Mouse (Mus musculus) lung, postnatal 0 days (tissue): ENCODE measurements around the gene Wipi1. TPM values are rescaled to one million over a fixed set of nuclear protein-coding genes. Genes with fewer than 3 reads are reported as not detected.

Experiments
- ATAC-seq: fragments of 200-750 bp; cut with Nextera tagmentation; 2 replicates; pipeline ENCODE4 v1.8.0; 2017; ENCODE audit warnings: moderate library complexity
- DNase-seq: peaks from one replicate; pipeline ENCODE4 v3.0.0-alpha.2; 2016; ENCODE audit warnings: low spot score
- H3K27ac ChIP-seq: fragments of 300-500 bp; sonication (generic); 2 replicates; pipeline ENCODE4 v1.5.1; 2014; ENCODE audit warnings: antibody characterized with exemption, mild to moderate bottlenecking, low read length, mixed read lengths
- H3K27me3 ChIP-seq: fragments of 300-500 bp; sonication (generic); replicated peaks from 2 replicates; pipeline ENCODE4 v1.6.1; 2014; ENCODE audit warnings: low read length, mixed read lengths; ENCODE audit not compliant: insufficient read depth
- H3K36me3 ChIP-seq: fragments of 300-500 bp; sonication (generic); 2 replicates; pipeline ENCODE4 v1.6.1; 2014; ENCODE audit warnings: low read length, mixed read lengths; ENCODE audit not compliant: insufficient read depth
- H3K4me1 ChIP-seq: fragments of 300-500 bp; sonication (generic); 2 replicates; pipeline ENCODE4 v1.6.1; 2014; ENCODE audit warnings: antibody characterized with exemption, low read depth, low read length, mixed read lengths; ENCODE audit not compliant: insufficient read depth
- H3K4me2 ChIP-seq: fragments of 300-500 bp; sonication (generic); replicated peaks from 2 replicates; pipeline ENCODE4 v1.6.1; 2014; ENCODE audit warnings: low read depth, mild to moderate bottlenecking, low read length, moderate library complexity, mixed read lengths
- H3K4me3 ChIP-seq: fragments of 300-500 bp; sonication (generic); 2 replicates; pipeline ENCODE4 v1.5.1; 2014; ENCODE audit warnings: low read depth, low read length
- H3K9ac ChIP-seq: fragments of 300-500 bp; sonication (generic); replicated peaks from 2 replicates; pipeline ENCODE4 v1.6.1; 2014; ENCODE audit warnings: low read depth, mild to moderate bottlenecking
- H3K9me3 ChIP-seq: fragments of 300-500 bp; sonication (generic); 2 replicates; pipeline ENCODE4 v1.6.1; 2016; ENCODE audit warnings: low read length, mixed read lengths
- CTCF ChIP-seq: IDR thresholded peaks from 2 replicates; pipeline ENCODE4 v1.5.1; 2016; ENCODE audit warnings: antibody characterized with exemption, mild to moderate bottlenecking
- EP300 ChIP-seq: IDR thresholded peaks from 2 replicates; pipeline ENCODE4 v1.6.1; 2016; ENCODE audit warnings: antibody characterized with exemption, mild to moderate bottlenecking, control low read depth
- WGBS: fragments of 180-500 bp; shearing (Covaris S2); extraction: QIAGEN DNeasy Blood & Tissue Kit; methylation state at CpG from one replicate; pipeline ENCODE4 v1.1.7; 2014; 5-methylcytosine and 5-hydroxymethylcytosine counted together
- polyA plus RNA-seq: library from polyadenylated mRNA; unstranded; fragments of >200 nt; fragmentation: Nextera tagmentation; extraction: Ambion mirVana; gene quantifications from 2 replicates; pipeline ENCODE4 v1.2.1, GENCODE M21; 2015

The Wipi1 gene
- polyA plus RNA-seq, 1 experiment from 2014 or later, result 65.1 TPM

DNA sequence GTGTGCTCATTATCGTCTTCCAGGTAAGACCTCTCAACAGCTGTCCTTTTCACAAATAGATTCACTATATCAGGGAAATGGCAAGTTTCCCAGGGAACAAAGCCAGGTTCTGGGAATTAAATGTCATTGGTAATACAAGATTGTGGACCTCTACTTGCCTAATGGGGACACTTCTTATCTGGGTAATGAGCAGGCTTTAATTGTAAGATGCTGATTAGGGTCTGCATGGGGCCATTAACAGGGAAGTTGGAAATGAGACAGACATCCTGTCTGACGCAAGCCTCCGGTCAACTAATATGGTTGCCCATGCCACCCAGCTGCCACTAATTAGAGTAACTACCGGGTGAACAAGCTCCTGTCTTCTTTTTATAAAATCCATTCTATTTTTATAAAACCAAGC lies 4.6 kb upstream of the Wipi1 start:
- no peak overlapping the region for H3K4me2 ChIP-seq
- H3K36me3 ChIP-seq, result no peaks in the 10 kb centered on the region
- WGBS, result 53% methylated on average over 4 of the region's 4 CpGs
- H3K9me3 ChIP-seq, result no peaks in the 10 kb centered on the region
- no peaks in the 10 kb centered on the region for H3K4me1 ChIP-seq
- DNase-seq, result no peak
- H3K9ac ChIP-seq, result no peak overlapping the region
- no peak overlapping the region for H3K4me3 ChIP-seq
- no peaks in the 10 kb centered on the region for H3K27me3 ChIP-seq
- no peak for ATAC-seq
- no peak for TF ChIP-seq EP300
- TF ChIP-seq CTCF, result no peak
- H3K27ac ChIP-seq, result peak overlapping the region; percentile 35; the same call in 1 of the 2 replicates

DNA sequence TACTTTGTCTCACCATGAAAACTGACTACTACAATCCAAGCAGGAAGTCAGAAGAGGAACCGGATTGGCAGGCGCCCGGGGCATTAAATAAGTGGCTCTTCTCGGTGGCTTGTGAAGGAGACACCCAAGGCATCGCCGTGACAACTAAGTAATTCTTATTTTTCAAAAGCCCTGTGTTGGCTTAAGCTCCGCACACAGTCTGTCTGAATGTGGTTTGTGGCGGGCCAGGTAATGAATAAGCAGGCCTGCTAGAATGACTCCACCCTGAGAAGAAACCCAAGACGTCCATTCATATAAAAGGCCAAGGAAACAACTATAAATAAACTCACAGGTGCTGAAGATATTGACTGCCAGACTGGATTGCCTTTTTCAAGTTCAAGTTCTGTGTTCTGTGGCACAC lies 3.5 kb upstream of the Wipi1 start:
- no peak overlapping the region for H3K27ac ChIP-seq
- 39% methylated on average over 9 of the region's 9 CpGs for WGBS

DNA sequence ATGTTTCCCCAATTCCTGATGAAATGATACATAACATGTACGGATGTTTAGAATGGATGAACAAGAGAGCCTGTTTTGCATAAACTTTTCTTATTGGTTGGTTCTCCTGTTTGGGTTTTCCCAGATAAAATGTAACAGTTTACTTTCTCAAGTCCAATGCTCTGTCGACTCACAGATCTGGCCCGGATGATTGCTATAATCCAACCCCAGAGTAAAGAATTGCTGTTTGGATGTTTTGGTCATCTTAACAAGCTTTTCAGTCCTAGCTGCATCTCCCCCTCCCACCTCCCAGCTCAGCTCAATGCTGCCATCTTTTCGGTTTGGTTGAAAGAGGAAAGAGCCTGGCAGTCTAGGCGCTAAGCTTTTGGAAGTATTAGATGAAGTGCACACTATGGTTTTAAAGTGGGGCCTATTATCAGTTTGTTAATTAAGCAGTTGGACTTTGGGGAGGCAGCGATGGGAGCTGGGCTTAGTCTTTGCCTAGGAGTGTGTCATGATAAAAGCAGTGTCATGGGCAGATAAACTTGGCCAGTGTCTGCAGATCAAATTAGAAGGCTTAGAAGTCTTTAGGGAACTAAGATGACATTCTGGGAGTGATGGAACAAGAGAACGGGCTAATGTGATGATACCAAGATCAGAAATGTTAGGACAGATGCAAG lies 1.2 kb upstream of the Wipi1 start:
- H3K27ac ChIP-seq, result no peak overlapping the region
- no peak for DNase-seq
- H3K27me3 ChIP-seq, result no peaks in the 10 kb centered on the region
- H3K4me1 ChIP-seq, result peaks cover 12% of the 10 kb centered on the region; the same call in 1 of the 2 replicates
- H3K9me3 ChIP-seq, result no peaks in the 10 kb centered on the region
- WGBS, result 59% methylated on average over 7 of the region's 7 CpGs
- H3K4me3 ChIP-seq, result no peak overlapping the region
- H3K36me3 ChIP-seq, result no peaks in the 10 kb centered on the region
- no peak overlapping the region for H3K4me2 ChIP-seq
- TF ChIP-seq EP300 (no peak), CTCF (no peak)
- no peak for ATAC-seq
- H3K9ac ChIP-seq, result no peak overlapping the region

More for the DNA sequence above, 3.5 kb upstream of the Wipi1 start:
- no peaks in the 10 kb centered on the region for H3K27me3 ChIP-seq
- no peak overlapping the region for H3K4me3 ChIP-seq
- DNase-seq, result peak; percentile 25
- H3K4me1 ChIP-seq, result peaks cover 3% of the 10 kb centered on the region; the same call in 1 of the 2 replicates
- no peak for TF ChIP-seq EP300
- no peak for TF ChIP-seq CTCF
- no peak overlapping the region for H3K4me2 ChIP-seq
- H3K36me3 ChIP-seq, result no peaks in the 10 kb centered on the region
- no peaks in the 10 kb centered on the region for H3K9me3 ChIP-seq
- ATAC-seq, result no peak
- no peak overlapping the region for H3K9ac ChIP-seq

DNA sequence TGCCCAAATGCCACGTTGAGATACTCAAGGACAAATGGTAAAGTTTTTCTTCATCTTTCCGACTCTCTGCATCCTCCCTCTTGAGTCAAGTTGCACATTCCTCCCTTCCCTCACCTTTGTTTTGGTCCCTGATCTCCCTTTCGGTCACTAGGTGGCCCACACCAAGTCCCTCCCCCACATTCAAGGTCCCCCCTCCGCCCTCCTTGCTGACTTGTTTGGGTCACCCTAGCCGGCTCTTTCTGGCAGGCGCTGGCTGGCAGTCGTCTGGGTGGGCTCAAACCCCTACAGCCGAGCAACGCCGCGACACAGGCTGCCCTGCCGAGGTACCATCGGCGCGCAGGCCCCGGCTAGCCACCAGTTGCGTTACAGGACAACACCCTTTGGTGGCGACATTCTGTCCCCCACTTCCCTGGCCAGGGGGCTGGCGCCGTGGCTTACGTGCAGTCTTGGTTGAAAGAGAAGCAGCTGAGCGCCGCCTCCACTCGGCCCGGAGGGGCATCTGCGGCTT lies 918 bp downstream of the Wipi1 start:
- H3K4me3 ChIP-seq, result peak overlapping the region; percentile 73
- peak; percentile 20 for ATAC-seq
- peak; percentile 71 for DNase-seq

DNA sequence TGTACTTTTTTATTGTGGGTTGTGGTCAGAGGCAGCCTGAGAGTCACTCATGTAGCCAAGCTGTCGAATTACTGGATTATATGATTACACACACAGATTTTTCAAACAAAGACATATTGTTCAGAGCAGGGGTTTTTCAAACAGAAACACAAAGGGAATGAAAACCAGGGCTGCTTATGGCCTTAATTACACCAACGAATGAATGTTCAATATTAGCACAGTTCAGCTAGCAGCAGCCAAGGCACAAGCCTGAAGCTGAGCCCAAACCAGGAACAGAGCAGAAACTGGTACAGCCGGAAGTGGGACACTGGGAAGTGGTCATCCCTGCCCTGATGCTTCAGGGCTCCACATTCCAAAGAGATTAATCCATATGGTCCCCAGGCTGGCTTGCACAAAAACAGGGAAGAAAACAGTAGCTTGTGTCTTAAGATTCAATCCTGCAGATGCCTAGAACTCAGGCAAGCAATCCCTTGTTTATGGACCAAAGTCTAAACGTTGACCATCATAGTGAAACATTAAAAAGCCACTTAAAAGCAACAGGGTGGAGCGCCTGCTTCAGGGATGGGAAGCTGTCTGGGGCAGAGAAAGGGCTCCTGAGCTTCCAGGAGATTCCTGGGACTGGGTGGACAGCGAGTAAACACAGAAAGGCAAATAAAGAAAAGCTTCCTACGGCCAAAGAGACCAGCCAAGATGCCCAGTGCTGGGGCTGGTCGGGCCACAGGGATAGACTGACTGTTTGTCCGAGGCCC lies 1.5 kb downstream of the Wipi1 start:
- Histone ChIP-seq H3K36me3 (0 out of 2 replicates have a peak, but pooled peaks cover 3% of the 10 kb centered on the region), H3K9ac (peak overlapping the region; percentile 92), H3K27me3 (no peaks in the 10 kb centered on the region), H3K4me1 (peaks cover 12% of the 10 kb centered on the region; the same call in 1 of the 2 replicates), H3K4me2 (peak overlapping the region; percentile 76), H3K9me3 (no peaks in the 10 kb centered on the region), H3K27ac (peak overlapping the region; percentile 94), H3K4me3 (peak overlapping the region; percentile 73)
- DNase-seq (peak; percentile 22), ATAC-seq (no peak)
- 15% methylated on average over 9 of the region's 9 CpGs for WGBS
- no peak for TF ChIP-seq CTCF
- no peak for TF ChIP-seq EP300

More for the DNA sequence above, 918 bp downstream of the Wipi1 start:
- TF ChIP-seq CTCF (peak; percentile 45; the same call in 1 of the 2 replicates), EP300 (no peak)
- Histone ChIP-seq H3K4me2 (peak overlapping the region; percentile 76), H3K27ac (peak overlapping the region; percentile 94), H3K9ac (peak overlapping the region; percentile 92), H3K27me3 (no peaks in the 10 kb centered on the region), H3K4me1 (peaks cover 12% of the 10 kb centered on the region; the same call in 1 of the 2 replicates), H3K36me3 (no peaks in the 10 kb centered on the region), H3K9me3 (no peaks in the 10 kb centered on the region)
- 2% methylated on average over 26 of the region's 26 CpGs for WGBS

DNA sequence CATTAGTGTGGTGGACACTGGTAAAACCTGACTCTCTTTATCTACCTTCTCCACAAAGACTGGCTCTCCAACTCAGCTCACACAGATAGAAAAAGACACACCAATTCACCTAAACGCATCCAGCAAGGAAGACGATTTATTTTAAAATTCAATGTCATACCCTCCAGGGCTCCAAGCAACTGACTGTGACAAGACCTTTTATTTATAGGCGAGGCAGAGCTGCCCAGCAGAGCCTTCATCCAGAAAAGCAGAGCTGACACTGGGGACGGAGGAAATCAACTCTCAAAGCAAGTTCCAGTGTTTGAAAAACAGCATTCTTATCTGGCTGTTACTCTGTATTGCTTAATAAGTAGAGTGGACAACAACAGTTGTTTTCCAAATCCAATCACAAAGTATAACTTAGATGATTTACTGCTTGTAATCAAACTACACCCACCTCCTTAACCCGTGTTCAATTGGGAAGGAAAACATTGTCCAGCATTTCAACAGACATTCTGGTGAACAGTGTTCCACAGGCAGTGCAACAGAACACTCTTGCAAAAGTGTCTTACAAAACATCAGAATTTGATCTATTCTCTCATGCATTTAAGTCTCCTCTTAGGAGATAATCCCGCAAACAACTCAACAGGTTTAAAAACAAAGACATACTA lies 2.7 kb downstream of the Wipi1 start:
- Histone ChIP-seq H3K27ac (no peak overlapping the region), H3K4me3 (no peak overlapping the region), H3K36me3 (0 out of 2 replicates have a peak, but pooled peaks cover 3% of the 10 kb centered on the region), H3K4me2 (peak overlapping the region; percentile 17; the same call in 1 of the 2 replicates), H3K27me3 (no peaks in the 10 kb centered on the region), H3K9me3 (no peaks in the 10 kb centered on the region), H3K4me1 (peaks cover 12% of the 10 kb centered on the region; the same call in 1 of the 2 replicates), H3K9ac (no peak overlapping the region; the same call in 1 of the 2 replicates)
- WGBS, result 50% methylated on average over 6 of the region's 6 CpGs
- TF ChIP-seq EP300 (no peak), CTCF (no peak)
- ATAC-seq (no peak), DNase-seq (peak; percentile 80)
